Mouse (Mus musculus) neural tube, embryonic 15.5 days (tissue): ENCODE results near the gene Rps15a. TPM values are rescaled to one million over a fixed set of nuclear protein-coding genes. Genes with fewer than 3 reads are reported as not detected.

Source experiments
- ATAC-seq: fragments of 200-750 bp; cut with Nextera tagmentation; 2 replicates; pipeline ENCODE4 v1.8.0; 2017; ENCODE audit warnings: mild to moderate bottlenecking, moderate TSS enrichment, moderate library complexity; ENCODE audit not compliant: low FRiP score
- H3K27ac ChIP-seq: fragments of 300-500 bp; sonication (generic); replicated peaks from 2 replicates; pipeline ENCODE4 v1.5.1; 2015; ENCODE audit warnings: mild to moderate bottlenecking, inconsistent platforms
- H3K27me3 ChIP-seq: fragments of 300-500 bp; sonication (generic); replicated peaks from 2 replicates; pipeline ENCODE4 v1.6.1; 2015; ENCODE audit warnings: inconsistent platforms
- H3K36me3 ChIP-seq: fragments of 300-500 bp; sonication (generic); 2 replicates; pipeline ENCODE4 v1.6.1; 2015; ENCODE audit warnings: inconsistent platforms
- H3K4me1 ChIP-seq: fragments of 300-500 bp; sonication (generic); 2 replicates; pipeline ENCODE4 v1.6.1; 2015; ENCODE audit warnings: inconsistent platforms
- H3K4me2 ChIP-seq: fragments of 300-500 bp; sonication (generic); 2 replicates; pipeline ENCODE4 v1.6.1; 2015; ENCODE audit warnings: inconsistent platforms, mild to moderate bottlenecking, moderate library complexity
- H3K4me3 ChIP-seq: fragments of 300-500 bp; sonication (generic); replicated peaks from 2 replicates; pipeline ENCODE4 v1.5.1; 2015; ENCODE audit warnings: mild to moderate bottlenecking, inconsistent platforms
- H3K9ac ChIP-seq: fragments of 300-500 bp; sonication (generic); replicated peaks from 2 replicates; pipeline ENCODE4 v1.6.1; 2015; ENCODE audit warnings: mild to moderate bottlenecking, inconsistent platforms
- H3K9me3 ChIP-seq: fragments of 300-500 bp; sonication (generic); replicated peaks from 2 replicates; pipeline ENCODE4 v1.6.1; 2016; ENCODE audit warnings: inconsistent platforms
- WGBS: fragments of 180-500 bp; shearing (Covaris S2); methylation state at CpG from one replicate; pipeline ENCODE4 v1.1.7; 2015; ENCODE audit warnings: mixed read lengths; 5-methylcytosine and 5-hydroxymethylcytosine counted together
- polyA plus RNA-seq: library from polyadenylated mRNA; unstranded; fragments of >200 nt; fragmentation: Nextera tagmentation; extraction: Ambion mirVana; gene quantifications from 2 replicates; pipeline ENCODE4 v1.2.1, GENCODE M21; 2015

The Rps15a gene
- polyA plus RNA-seq, 1 experiment from 2014 or later, result 410 TPM

DNA sequence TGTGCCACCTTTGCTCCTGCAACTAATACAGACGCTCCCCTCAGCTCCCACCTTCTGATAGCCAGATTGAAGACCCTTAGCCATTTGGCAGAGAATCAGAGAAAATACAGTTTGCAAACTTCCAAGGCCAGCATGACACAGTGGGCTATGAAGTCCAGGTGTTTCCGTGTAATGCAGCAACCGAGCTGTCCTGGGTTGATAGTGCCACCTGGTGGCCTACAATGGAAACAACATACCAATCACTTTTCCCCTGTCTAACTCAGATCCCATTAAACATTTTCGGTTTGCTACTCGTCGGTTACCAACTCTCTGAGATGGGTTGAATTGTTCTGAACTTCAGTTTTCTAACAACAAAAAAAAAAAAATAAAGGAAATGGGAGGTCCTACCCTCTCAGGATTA lies 59.7 kb downstream of the Rps15a start:
- H3K4me1 ChIP-seq, result no peaks in the 10 kb centered on the region
- H3K36me3 ChIP-seq, result no peaks in the 10 kb centered on the region
- H3K27me3 ChIP-seq, result no peaks in the 10 kb centered on the region
- H3K4me3 ChIP-seq, result no peak overlapping the region
- ATAC-seq, result no peak
- H3K27ac ChIP-seq, result no peak overlapping the region
- H3K9ac ChIP-seq, result no peak overlapping the region
- WGBS, result 85% methylated on average over 6 of the region's 6 CpGs
- no peak overlapping the region for H3K4me2 ChIP-seq
- no peaks in the 10 kb centered on the region for H3K9me3 ChIP-seq

Other genes with a start within 250 kb of the Rps15a start
- gene Arl6ip1, start 13.5 kb upstream of the Rps15a start, polyA plus RNA-seq, result 500 and 542 TPM in 2 replicates
- 18.1 and 19.4 TPM in 2 replicates for gene Smg1, start 127.5 kb upstream of the Rps15a start, polyA plus RNA-seq